Mouse (Mus musculus): ENCODE data around the gene Telo2. TPM values are rescaled to one million over a fixed set of nuclear protein-coding genes. Genes with fewer than 3 reads are reported as not detected.

The Telo2 gene
- polyA plus RNA-seq (2012): 38.2 and 47.2 TPM in 2 replicates

DNA sequence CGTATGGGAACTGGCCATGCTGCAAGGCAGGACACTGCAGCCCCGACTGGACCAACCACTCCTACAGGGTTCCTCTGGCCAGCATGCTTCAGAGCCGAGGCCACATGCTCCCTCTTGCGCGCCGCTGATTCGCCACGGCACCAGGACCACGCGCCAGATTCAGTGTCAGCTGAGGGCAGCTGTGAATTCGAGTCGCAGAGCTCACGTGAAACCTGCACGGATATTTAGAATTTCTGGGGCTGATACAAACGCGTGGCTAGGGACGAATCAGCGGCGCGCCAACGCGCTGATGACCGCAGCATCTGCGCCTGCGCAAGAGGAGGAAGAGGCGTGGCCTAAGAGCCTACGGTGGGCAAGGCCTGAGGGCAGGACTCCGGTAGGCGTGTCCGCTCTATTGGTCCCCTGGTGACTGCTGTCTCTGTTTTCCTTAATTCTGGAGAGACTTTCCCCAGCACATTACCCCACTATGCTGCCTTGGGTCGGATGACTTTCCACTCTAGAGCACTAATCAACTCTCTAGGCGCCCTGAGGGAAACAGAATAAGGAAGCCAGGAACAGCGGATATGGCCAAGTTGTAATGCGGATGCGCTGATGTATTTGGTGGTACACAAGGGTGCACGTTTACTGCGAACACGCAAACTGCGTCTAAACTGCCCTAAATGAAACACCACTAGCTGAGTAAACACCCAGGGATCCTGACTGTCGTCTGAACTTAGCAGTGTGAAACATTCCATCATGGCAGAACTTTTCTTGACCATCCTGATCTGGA lies at the start of gene Telo2:
Telo2 (minus strand) TSS at position 304 of the 769 bp plus-strand sequence.

DNA sequence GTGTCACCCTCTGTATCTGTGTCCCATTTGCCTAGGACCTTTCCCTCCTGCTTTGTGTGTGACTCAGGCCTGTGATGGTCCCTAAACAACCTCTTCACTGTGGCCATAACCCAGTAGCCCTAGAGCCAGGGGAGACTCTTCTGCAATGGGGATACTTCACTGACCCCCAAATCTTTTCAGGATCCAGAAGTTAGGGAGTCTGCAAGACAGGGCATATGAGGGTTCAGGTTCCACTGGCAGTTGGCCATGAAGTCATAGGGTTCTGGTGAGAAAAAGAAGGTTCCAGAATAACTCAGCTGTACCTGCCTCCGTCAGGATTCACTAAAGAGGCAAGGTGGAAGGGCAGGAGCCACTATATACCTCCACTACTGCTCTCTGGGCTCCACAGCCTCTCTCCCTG lies 46.4 kb upstream of the Telo2 start, which contains the start of gene Ccdc154:
Ccdc154 (plus strand) TSS at position 301 of the 400 bp plus-strand sequence.

DNA sequence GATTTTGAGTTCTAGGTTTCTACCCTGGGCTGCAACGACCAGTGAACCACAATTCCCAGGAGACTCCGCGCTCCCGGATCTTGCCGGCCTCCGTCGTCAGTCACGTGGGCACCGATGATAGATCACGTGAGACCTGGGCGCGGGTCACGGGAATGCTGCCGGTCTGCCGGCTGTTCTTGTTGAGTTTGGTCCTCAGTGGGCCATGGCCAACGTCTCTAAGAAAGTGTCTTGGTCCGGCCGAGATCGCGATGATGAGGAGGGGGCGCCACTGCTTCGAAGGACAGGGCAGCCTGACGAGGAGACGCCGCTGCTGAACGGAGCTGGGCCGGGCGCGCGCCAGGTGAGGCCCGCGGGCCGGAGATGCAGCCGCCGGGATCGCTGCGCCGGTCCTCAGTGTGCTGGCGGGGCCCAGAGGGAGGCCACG lies 17.5 kb upstream of the Telo2 start, which contains the start of gene Clcn7:
Clcn7 (plus strand) TSS at position 117 of the 424 bp plus-strand sequence.

DNA sequence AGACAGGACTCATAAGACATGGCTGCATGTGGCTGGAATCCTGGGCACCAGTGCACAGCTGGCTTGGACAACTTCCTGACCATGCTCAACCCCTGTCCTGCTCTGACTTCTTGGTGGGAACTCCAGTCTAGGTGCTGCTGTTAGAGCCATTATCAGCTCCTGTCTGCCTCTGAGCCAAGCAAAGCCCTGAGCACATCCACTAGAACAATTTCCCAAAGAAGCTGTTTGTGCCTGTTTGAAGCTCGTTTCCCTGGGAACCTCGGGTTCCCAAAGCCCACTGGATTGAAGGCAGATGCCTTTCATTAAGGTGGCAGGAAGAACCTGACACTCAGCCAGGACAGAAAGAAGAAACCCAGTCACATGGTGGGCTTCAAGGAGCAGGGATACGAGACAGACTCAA lies 4.6 kb upstream of the Telo2 start, which contains the start of gene Ptx4:
Ptx4 (plus strand) TSS at position 355 of the 400 bp plus-strand sequence.

DNA sequence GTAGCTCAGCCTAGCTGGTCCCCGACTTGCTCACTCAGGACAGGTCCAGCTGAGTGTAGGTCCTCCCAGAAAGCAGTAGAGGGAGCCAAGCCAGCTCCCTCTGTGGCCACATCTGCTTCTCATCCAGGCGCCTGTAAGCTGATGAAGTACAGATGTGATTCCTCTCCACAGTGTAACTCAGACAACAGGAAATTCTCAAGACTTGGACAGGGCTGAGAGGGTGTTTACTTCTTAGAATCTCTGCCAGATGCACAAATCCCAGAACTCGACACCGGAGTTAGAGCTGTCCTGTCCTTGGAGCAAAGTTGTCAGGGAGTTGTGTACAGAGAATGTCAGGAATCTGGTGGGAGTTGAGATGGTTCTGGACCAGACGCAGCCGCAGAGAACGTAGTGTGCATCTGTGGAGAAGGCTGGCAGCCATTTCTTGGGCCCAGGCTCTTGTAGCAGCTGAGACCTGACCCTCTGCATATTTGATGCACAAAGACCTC lies 32.3 kb downstream of the Telo2 start, which contains the start of gene Tmem204:
Tmem204 (minus strand) TSS at position 148 of the 488 bp plus-strand sequence.

Other genes starting within 250 kb of the Telo2 start
- gene Igfals, start 250.0 kb downstream of the Telo2 start, polyA plus RNA-seq (2012): 0.05 and 0.10 TPM in 2 replicates
- gene Nubp2, start 229.6 kb downstream of the Telo2 start, polyA plus RNA-seq (2012): 90.9 and 102 TPM in 2 replicates
- 36.2 and 37.4 TPM in 2 replicates for gene Spsb3, start 229.3 kb downstream of the Telo2 start, polyA plus RNA-seq (2012)
- 16.0 and 16.9 TPM in 2 replicates for gene Eme2, start 220.9 kb downstream of the Telo2 start, polyA plus RNA-seq (2012)
- gene Mrps34, start 220.9 kb downstream of the Telo2 start, polyA plus RNA-seq (2012): 84.7 and 84.8 TPM in 2 replicates
- 19.9 and 26.0 TPM in 2 replicates for gene Nme3, start 219.5 kb downstream of the Telo2 start, polyA plus RNA-seq (2012)
- 47.5 and 84.7 TPM in 2 replicates for gene Mapk8ip3, start 179.0 kb downstream of the Telo2 start, polyA plus RNA-seq (2012)
- 21.6 and 25.1 TPM in 2 replicates for gene Jpt2, start 155.3 kb downstream of the Telo2 start, polyA plus RNA-seq (2012)
- 23.0 and 36.4 TPM in 2 replicates for gene Cramp1l, start 100.2 kb downstream of the Telo2 start, polyA plus RNA-seq (2012)
- 12.2 and 12.3 TPM in 2 replicates for gene Ift140, start 99.9 kb downstream of the Telo2 start, polyA plus RNA-seq (2012)
- not detected in 2 replicates for gene Tmem204, start 32.4 kb downstream of the Telo2 start, polyA plus RNA-seq (2012)
- 0.05 TPM in 1 of 2 replicates, not detected in the other for gene Ptx4, start 4.8 kb upstream of the Telo2 start, polyA plus RNA-seq (2012)
- gene Clcn7, start 17.4 kb upstream of the Telo2 start, polyA plus RNA-seq (2012): 20.5 and 22.9 TPM in 2 replicates
- not detected in 2 replicates for gene Ccdc154, start 46.5 kb upstream of the Telo2 start, polyA plus RNA-seq (2012)
- not detected in 2 replicates for gene Gm38655, start 59.5 kb upstream of the Telo2 start, polyA plus RNA-seq (2012)
- gene BC003965, start 68.6 kb upstream of the Telo2 start, polyA plus RNA-seq (2012): 22.4 and 24.1 TPM in 2 replicates
- 35.4 and 53.1 TPM in 2 replicates for gene Unkl, start 72.4 kb upstream of the Telo2 start, polyA plus RNA-seq (2012)
- 17.5 and 21.9 TPM in 2 replicates for gene Gnptg, start 124.2 kb upstream of the Telo2 start, polyA plus RNA-seq (2012)
- gene Tsr3, start 124.2 kb upstream of the Telo2 start, polyA plus RNA-seq (2012): 12.3 and 13.5 TPM in 2 replicates
- 19.0 and 20.3 TPM in 2 replicates for gene Baiap3, start 140.4 kb upstream of the Telo2 start, polyA plus RNA-seq (2012)
- gene Ube2i, start 158.7 kb upstream of the Telo2 start, polyA plus RNA-seq (2012): 334 and 403 TPM in 2 replicates
- 55.9 and 60.0 TPM in 2 replicates for gene Prss34, start 182.4 kb upstream of the Telo2 start, polyA plus RNA-seq (2012)
- gene Prss28, start 192.7 kb upstream of the Telo2 start, polyA plus RNA-seq (2012): not detected in 2 replicates
- gene Prss29, start 202.7 kb upstream of the Telo2 start, polyA plus RNA-seq (2012): not detected in 2 replicates
- not detected in 2 replicates for gene Tpsab1, start 229.6 kb upstream of the Telo2 start, polyA plus RNA-seq (2012)

Measured in megakaryocyte-erythroid progenitor cell, adult 5 weeks (primary cell).